Mouse (Mus musculus) intestine, embryonic 16.5 days (tissue): ENCODE measurements at regions not wholly inside any gene's neighbourhood (a gene's known extent, or its start where the extent isn't known, plus 50 kb on each side); places are given as distances from the start of the nearest gene placed in this dataset.

Experiments
- ATAC-seq: fragments of 200-750 bp; cut with Nextera tagmentation; 2 replicates; pipeline ENCODE4 v1.8.0; 2017; ENCODE audit warnings: moderate TSS enrichment, moderate library complexity
- H3K27ac ChIP-seq: fragments of 300-500 bp; sonication (generic); 2 replicates; pipeline ENCODE4 v1.5.1; 2014; ENCODE audit warnings: mild to moderate bottlenecking, low read length
- H3K27me3 ChIP-seq: fragments of 300-500 bp; sonication (generic); replicated peaks from 2 replicates; pipeline ENCODE4 v1.6.1; 2014; ENCODE audit warnings: low read length, control low read depth, mixed read lengths; ENCODE audit not compliant: control insufficient read depth, insufficient read depth
- H3K36me3 ChIP-seq: fragments of 300-500 bp; sonication (generic); 2 replicates; pipeline ENCODE4 v1.6.1; 2014; ENCODE audit warnings: low read length, control low read depth; ENCODE audit not compliant: control insufficient read depth, insufficient read depth
- H3K4me1 ChIP-seq: fragments of 300-500 bp; sonication (generic); 2 replicates; pipeline ENCODE4 v1.6.1; 2014; ENCODE audit warnings: low read length, control low read depth, mixed read lengths; ENCODE audit not compliant: control insufficient read depth, insufficient read depth
- H3K4me2 ChIP-seq: fragments of 300-500 bp; sonication (generic); 2 replicates; pipeline ENCODE4 v1.6.1; 2014; ENCODE audit warnings: low read depth, low read length, control low read depth
- H3K4me3 ChIP-seq: fragments of 300-500 bp; sonication (generic); 2 replicates; pipeline ENCODE4 v1.5.1; 2014; ENCODE audit warnings: mild to moderate bottlenecking, low read length
- H3K9ac ChIP-seq: fragments of 300-500 bp; sonication (generic); 2 replicates; pipeline ENCODE4 v1.6.1; 2014; ENCODE audit warnings: low read depth, low read length
- H3K9me3 ChIP-seq: fragments of 300-500 bp; sonication (generic); 2 replicates; pipeline ENCODE4 v1.6.1; 2016; ENCODE audit warnings: low read length, control low read depth; ENCODE audit not compliant: control insufficient read depth
- WGBS: fragments of 180-500 bp; shearing (Covaris S2); extraction: QIAGEN DNeasy Blood & Tissue Kit; methylation state at CpG from one replicate; pipeline ENCODE4 v1.1.7; 2014; 5-methylcytosine and 5-hydroxymethylcytosine counted together

GRCm38 (mm10) chr6:101773151-101773550 lies 395.5 kb upstream of the Pdzrn3 start:
- no peaks in the 10 kb centered on the region for H3K36me3 ChIP-seq
- no peak for ATAC-seq
- 78% methylated on average over 5 of the region's 5 CpGs for WGBS

GRCm38 (mm10) chr6:101735107-101735506 lies 357.4 kb upstream of the Pdzrn3 start:
- Histone ChIP-seq H3K4me2 (no peak overlapping the region), H3K27me3 (no peaks in the 10 kb centered on the region), H3K9me3 (no peaks in the 10 kb centered on the region), H3K36me3 (no peaks in the 10 kb centered on the region), H3K4me1 (no peaks in the 10 kb centered on the region), H3K9ac (no peak overlapping the region), H3K4me3 (no peak overlapping the region), H3K27ac (no peak overlapping the region)
- 46% methylated on average over 3 of the region's 3 CpGs for WGBS
- no peak for ATAC-seq

More at GRCm38 (mm10) chr6:101773151-101773550, 395.5 kb upstream of the Pdzrn3 start:
- Histone ChIP-seq H3K4me1 (no peaks in the 10 kb centered on the region), H3K27me3 (no peaks in the 10 kb centered on the region), H3K4me3 (no peak overlapping the region), H3K9me3 (no peaks in the 10 kb centered on the region), H3K4me2 (no peak overlapping the region), H3K9ac (no peak overlapping the region), H3K27ac (no peak overlapping the region)

DNA sequence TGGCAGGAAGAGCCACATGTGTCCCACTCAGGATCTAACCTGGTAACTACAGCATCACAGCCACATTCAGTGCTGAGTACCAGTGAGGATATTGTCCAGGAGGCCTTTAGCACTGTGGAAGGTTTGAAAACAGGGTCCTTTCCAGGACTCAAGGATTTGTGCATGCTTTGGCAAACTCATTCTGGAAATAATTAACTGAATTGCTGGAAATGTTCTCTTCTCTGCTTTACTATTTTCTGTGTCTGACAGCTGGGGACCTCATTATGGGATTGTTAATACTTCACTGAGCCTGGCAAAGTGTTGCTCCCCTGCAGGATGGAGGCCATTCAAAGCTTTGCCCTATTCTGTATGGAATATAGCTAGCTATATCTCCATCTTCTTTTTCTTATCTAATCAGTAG lies 342.8 kb upstream of the Pdzrn3 start:
- Histone ChIP-seq H3K4me2 (no peak overlapping the region), H3K27ac (no peak overlapping the region), H3K4me3 (no peak overlapping the region), H3K4me1 (no peaks in the 10 kb centered on the region), H3K9ac (no peak overlapping the region), H3K36me3 (no peaks in the 10 kb centered on the region), H3K9me3 (no peaks in the 10 kb centered on the region), H3K27me3 (no peaks in the 10 kb centered on the region)
- no peak for ATAC-seq

- WGBS, result 78% methylated on average over 2 of the region's 2 CpGs
- peak; percentile 84 for ATAC-seq
- H3K4me1 ChIP-seq, result no peaks in the 10 kb centered on the region
- no peaks in the 10 kb centered on the region for H3K9me3 ChIP-seq
- H3K4me3 ChIP-seq, result no peak overlapping the region
- H3K9ac ChIP-seq, result no peak overlapping the region
- H3K27ac ChIP-seq, result no peak overlapping the region
- no peaks in the 10 kb centered on the region for H3K27me3 ChIP-seq
- no peak overlapping the region for H3K4me2 ChIP-seq
- no peaks in the 10 kb centered on the region for H3K36me3 ChIP-seq
Observed at GRCm38 (mm10) chr6:101689684-101690083, 312.0 kb upstream of the Pdzrn3 start.

GRCm38 (mm10) chr6:101686578-101686977 lies 308.9 kb upstream of the Pdzrn3 start:
- Histone ChIP-seq H3K27ac (no peak overlapping the region), H3K9me3 (no peaks in the 10 kb centered on the region)
- ATAC-seq, result no peak

GRCm38 (mm10) chr6:101685734-101686133 lies 308.0 kb upstream of the Pdzrn3 start:
- H3K27me3 ChIP-seq, result no peaks in the 10 kb centered on the region
- H3K9ac ChIP-seq, result no peak overlapping the region
- no peak overlapping the region for H3K4me3 ChIP-seq
- H3K27ac ChIP-seq, result no peak overlapping the region
- WGBS, result 70% methylated on average over 8 of the region's 8 CpGs
- H3K36me3 ChIP-seq, result no peaks in the 10 kb centered on the region
- no peaks in the 10 kb centered on the region for H3K4me1 ChIP-seq
- H3K9me3 ChIP-seq, result no peaks in the 10 kb centered on the region
- ATAC-seq, result no peak
- no peak overlapping the region for H3K4me2 ChIP-seq

More at GRCm38 (mm10) chr6:101686578-101686977, 308.9 kb upstream of the Pdzrn3 start:
- Histone ChIP-seq H3K4me3 (no peak overlapping the region), H3K4me1 (no peaks in the 10 kb centered on the region), H3K9ac (no peak overlapping the region), H3K4me2 (no peak overlapping the region), H3K36me3 (no peaks in the 10 kb centered on the region), H3K27me3 (no peaks in the 10 kb centered on the region)

DNA sequence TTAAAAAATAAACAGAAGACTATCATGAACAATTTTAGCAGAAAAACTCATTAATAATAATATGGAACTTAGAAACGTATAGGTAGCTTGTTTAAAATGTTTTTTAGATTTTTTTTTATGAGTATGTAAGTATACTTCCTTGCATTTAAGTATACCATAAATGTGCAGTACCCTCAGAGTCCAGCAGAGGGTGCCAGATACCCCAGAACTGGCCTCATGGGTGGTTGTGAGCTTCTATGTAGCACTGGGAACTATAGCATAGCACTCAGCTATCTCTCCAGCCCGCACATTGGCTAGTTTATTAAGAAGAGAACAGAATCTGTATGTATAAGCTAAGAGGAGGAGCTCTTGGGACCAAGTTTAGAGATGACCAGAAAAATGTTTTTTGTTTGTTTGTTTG lies 306.7 kb upstream of the Pdzrn3 start:
- Histone ChIP-seq H3K4me2 (no peak overlapping the region), H3K4me1 (no peaks in the 10 kb centered on the region), H3K27ac (no peak overlapping the region), H3K36me3 (no peaks in the 10 kb centered on the region), H3K9ac (no peak overlapping the region), H3K9me3 (no peaks in the 10 kb centered on the region), H3K4me3 (no peak overlapping the region), H3K27me3 (no peaks in the 10 kb centered on the region)
- 69% methylated on average over 2 of the region's 2 CpGs for WGBS
- ATAC-seq, result no peak

DNA sequence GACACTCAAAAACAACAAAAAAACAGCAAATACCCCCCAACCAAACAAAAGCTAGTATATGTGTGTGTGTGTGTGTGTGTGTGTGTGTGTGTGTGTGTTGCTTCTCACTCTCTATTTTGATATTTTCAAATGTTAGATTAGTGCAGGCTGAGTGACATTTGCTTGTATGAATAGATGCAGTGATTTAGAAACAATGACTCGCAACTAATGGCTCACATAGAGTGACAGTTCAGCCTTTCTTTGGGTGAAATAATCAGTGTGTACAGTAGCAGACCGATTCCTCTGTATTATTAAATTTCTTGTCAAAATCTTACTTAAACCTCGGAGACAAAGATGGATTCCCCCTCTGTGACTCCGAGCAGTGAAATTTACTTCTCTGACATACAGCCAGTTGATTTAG lies 297.1 kb upstream of the Pdzrn3 start:
- H3K4me1 ChIP-seq, result no peaks in the 10 kb centered on the region
- no peaks in the 10 kb centered on the region for H3K9me3 ChIP-seq
- 69% methylated on average over 4 of the region's 4 CpGs for WGBS
- no peaks in the 10 kb centered on the region for H3K27me3 ChIP-seq
- H3K4me2 ChIP-seq, result no peak overlapping the region
- no peaks in the 10 kb centered on the region for H3K36me3 ChIP-seq
- no peak for ATAC-seq
- H3K9ac ChIP-seq, result no peak overlapping the region
- no peak overlapping the region for H3K4me3 ChIP-seq
- H3K27ac ChIP-seq, result no peak overlapping the region

DNA sequence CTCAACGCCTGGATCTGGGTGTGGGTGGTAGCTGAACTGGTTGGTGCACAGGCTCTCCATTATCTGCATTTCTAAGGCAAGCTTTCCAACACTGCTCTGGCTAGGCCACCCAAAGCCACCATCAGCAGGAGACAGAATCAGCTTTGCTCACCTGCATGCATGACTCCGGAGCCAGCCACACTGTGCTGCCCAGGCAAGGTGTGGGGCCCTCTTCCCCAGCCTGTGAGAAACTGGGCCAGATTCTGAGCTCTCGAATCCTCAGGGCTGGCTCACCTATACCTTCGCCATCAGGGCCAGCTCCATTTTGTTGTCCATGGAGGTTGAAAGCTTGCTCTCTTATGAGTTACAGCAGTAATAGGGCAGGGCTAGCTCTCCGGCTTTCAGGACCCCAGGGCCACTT lies 293.1 kb upstream of the Pdzrn3 start:
- H3K4me2 ChIP-seq, result no peak overlapping the region
- no peaks in the 10 kb centered on the region for H3K27me3 ChIP-seq
- no peaks in the 10 kb centered on the region for H3K36me3 ChIP-seq
- no peak overlapping the region for H3K4me3 ChIP-seq
- no peak overlapping the region for H3K9ac ChIP-seq
- WGBS, result 71% methylated on average over 5 of the region's 5 CpGs
- H3K4me1 ChIP-seq, result no peaks in the 10 kb centered on the region
- no peaks in the 10 kb centered on the region for H3K9me3 ChIP-seq
- no peak overlapping the region for H3K27ac ChIP-seq
- no peak for ATAC-seq

GRCm38 (mm10) chr6:101669118-101669845 lies 291.6 kb upstream of the Pdzrn3 start:
- Histone ChIP-seq H3K4me3 (no peak overlapping the region), H3K9ac (no peak overlapping the region), H3K27me3 (no peaks in the 10 kb centered on the region), H3K4me1 (no peaks in the 10 kb centered on the region), H3K27ac (no peak overlapping the region), H3K36me3 (no peaks in the 10 kb centered on the region), H3K9me3 (no peaks in the 10 kb centered on the region), H3K4me2 (no peak overlapping the region)
- ATAC-seq, result no peak
- WGBS, result 60% methylated on average over 5 of the region's 5 CpGs
